Mouse (Mus musculus) MEL (cell line): ENCODE measurements around the gene Ncf1. TPM values are rescaled to one million over a fixed set of nuclear protein-coding genes. Genes with fewer than 3 reads are reported as not detected.

ENCODE experiments used
- DNase-seq: peaks from one replicate; pipeline ENCODE4 v3.0.0; 2011; ENCODE audit warnings: low read depth, low spot score
- H3K27ac ChIP-seq: 2 replicates; pipeline ENCODE4 v1.5.1; 2012; ENCODE audit warnings: low read depth, mild to moderate bottlenecking, control low read depth, low read length, moderate library complexity; ENCODE audit not compliant: control insufficient read depth
- H3K27me3 ChIP-seq, 2 experiments: fragments of 150-350 bp in 1 of 2; sonication (generic) in 1 of 2; 2 replicates each; pipeline ENCODE4 v1.6.1; 2012; ENCODE audit warnings: low read length in 2 of 2, mild to moderate bottlenecking in 2 of 2, improper control_type of control experiment in 1 of 2, moderate library complexity in 1 of 2; ENCODE audit not compliant: insufficient read depth in 2 of 2, control insufficient read depth in 1 of 2
- H3K36me3 ChIP-seq, 2 experiments: 2 replicates each; pipeline ENCODE4 v1.6.1; 2012 to 2014; ENCODE audit warnings: low read length in 2 of 2, improper control_type of control experiment in 1 of 2, inconsistent platforms in 1 of 2, mild to moderate bottlenecking in 1 of 2; ENCODE audit not compliant: insufficient read depth in 2 of 2, control insufficient read depth in 1 of 2
- H3K4me1 ChIP-seq, 2 experiments: fragments of 150-350 bp in 1 of 2; sonication (generic) in 1 of 2; 2 replicates each; pipeline ENCODE4 v1.6.1; 2012; ENCODE audit warnings: low read length in 2 of 2, improper control_type of control experiment in 1 of 2, mild to moderate bottlenecking in 1 of 2; ENCODE audit not compliant: insufficient read depth in 2 of 2, control insufficient read depth in 1 of 2
- H3K4me3 ChIP-seq, 2 experiments: fragments of 150-350 bp in 1 of 2; sonication (generic) in 1 of 2; 2 replicates each; pipeline ENCODE4 v1.5.1; 2012; ENCODE audit warnings: low read depth in 2 of 2, low read length in 2 of 2, mild to moderate bottlenecking in 2 of 2, moderate library complexity in 2 of 2, control low read depth in 1 of 2, improper control_type of control experiment in 1 of 2; ENCODE audit not compliant: control insufficient read depth in 1 of 2, insufficient read depth in 1 of 2
- H3K79me2 ChIP-seq: 2 replicates; pipeline ENCODE4 v1.6.1; 2012; ENCODE audit warnings: mild to moderate bottlenecking, low read length, moderate library complexity; ENCODE audit not compliant: control insufficient read depth, poor library complexity, insufficient read depth
- H3K9ac ChIP-seq: 2 replicates; pipeline ENCODE4 v1.6.1; 2012; ENCODE audit warnings: low read depth, mild to moderate bottlenecking, control low read depth, low read length, moderate library complexity; ENCODE audit not compliant: control insufficient read depth, poor library complexity, severe bottlenecking
- H3K9me3 ChIP-seq: fragments of 150-350 bp; sonication (generic); replicated peaks from 2 replicates; pipeline ENCODE4 v1.6.1; 2012; ENCODE audit warnings: mild to moderate bottlenecking, low read length, improper control_type of control experiment, moderate library complexity; ENCODE audit not compliant: insufficient read depth
- BHLHE40 ChIP-seq: IDR thresholded peaks from 2 replicates; pipeline ENCODE4 v1.6.1; 2012; ENCODE audit warnings: low read depth, mild to moderate bottlenecking, inconsistent platforms, low read length, improper control_type of control experiment, borderline replicate concordance
- CHD2 ChIP-seq: IDR thresholded peaks from 2 replicates; pipeline ENCODE4 v1.6.1; 2011; ENCODE audit warnings: low read length, improper control_type of control experiment
- CTCF ChIP-seq, 3 experiments: IDR thresholded peaks in 2 of 3; conservative IDR thresholded peaks in 1 of 3; 2 replicates each; pipeline ENCODE4 v1.5.1; 2011 to 2012; ENCODE audit warnings: low read length in 3 of 3, low read depth in 2 of 3, mild to moderate bottlenecking in 2 of 3, improper control_type of control experiment in 1 of 3, inconsistent platforms in 1 of 3, mixed read lengths in 1 of 3, moderate library complexity in 1 of 3; ENCODE audit not compliant: control insufficient read depth in 1 of 3, insufficient read depth in 1 of 3, poor library complexity in 1 of 3, severe bottlenecking in 1 of 3
- E2F4 ChIP-seq: IDR thresholded peaks from 2 replicates; pipeline ENCODE4 v1.6.1; 2011; ENCODE audit warnings: low read depth, low read length, improper control_type of control experiment, borderline replicate concordance
- ELF1 ChIP-seq: IDR thresholded peaks from 2 replicates; pipeline ENCODE4 v1.6.1; 2014; ENCODE audit warnings: low read depth, mild to moderate bottlenecking, inconsistent platforms, low read length, improper control_type of control experiment, moderate library complexity
- ETS1 ChIP-seq: IDR thresholded peaks from 2 replicates; pipeline ENCODE4 v1.6.1; 2012; ENCODE audit warnings: low read depth, mild to moderate bottlenecking, inconsistent platforms, low read length, improper control_type of control experiment, moderate library complexity
- JUND ChIP-seq: IDR thresholded peaks from 2 replicates; pipeline ENCODE4 v1.6.1; 2011; ENCODE audit warnings: low read depth, mild to moderate bottlenecking, improper control_type of control experiment, low read length
- MAX ChIP-seq: IDR thresholded peaks from 2 replicates; pipeline ENCODE4 v1.6.1; 2011; ENCODE audit warnings: low read length, improper control_type of control experiment
- MAZ ChIP-seq: IDR thresholded peaks from 2 replicates; pipeline ENCODE4 v1.6.1; 2012; ENCODE audit warnings: low read depth, mild to moderate bottlenecking, inconsistent platforms, low read length, improper control_type of control experiment
- MEF2A ChIP-seq: IDR thresholded peaks from 2 replicates; pipeline ENCODE4 v1.6.1; 2014; ENCODE audit warnings: low read depth, mild to moderate bottlenecking, inconsistent platforms, low read length, improper control_type of control experiment; ENCODE audit not compliant: poor library complexity, insufficient replicate concordance, severe bottlenecking; ENCODE audit errors: extremely low read depth
- MXI1 ChIP-seq: IDR thresholded peaks from 2 replicates; pipeline ENCODE4 v1.6.1; 2011; ENCODE audit warnings: mild to moderate bottlenecking, low read depth, low read length, improper control_type of control experiment
- MYC ChIP-seq: IDR thresholded peaks from 2 replicates; pipeline ENCODE4 v1.6.1; 2011; ENCODE audit warnings: low read depth, mild to moderate bottlenecking, low read length, improper control_type of control experiment, moderate library complexity
- NELFE ChIP-seq: IDR thresholded peaks from 2 replicates; pipeline ENCODE4 v1.6.1; 2011; ENCODE audit warnings: low read depth, low read length, improper control_type of control experiment
- POLR2A ChIP-seq, 2 experiments: IDR thresholded peaks; 2 replicates each; pipeline ENCODE4 v1.6.1; 2011 to 2012; ENCODE audit warnings: low read length in 2 of 2, mild to moderate bottlenecking in 2 of 2, control low read depth in 1 of 2, improper control_type of control experiment in 1 of 2, low read depth in 1 of 2, moderate library complexity in 1 of 2; ENCODE audit not compliant: control insufficient read depth in 1 of 2, insufficient read depth in 1 of 2, poor library complexity in 1 of 2
- POLR2AphosphoS2 ChIP-seq: IDR thresholded peaks from 2 replicates; pipeline ENCODE4 v1.6.1; 2011; ENCODE audit warnings: low read length, improper control_type of control experiment
- RCOR1 ChIP-seq: IDR thresholded peaks from 2 replicates; pipeline ENCODE4 v1.6.1; 2012; ENCODE audit warnings: low read depth, mild to moderate bottlenecking, inconsistent platforms, low read length, improper control_type of control experiment
- SIN3A ChIP-seq: IDR thresholded peaks from 2 replicates; pipeline ENCODE4 v1.6.1; 2012; ENCODE audit warnings: low read length, improper control_type of control experiment, inconsistent platforms
- SMC3 ChIP-seq: IDR thresholded peaks from 2 replicates; pipeline ENCODE4 v1.6.1; 2011; ENCODE audit warnings: low read depth, low read length, improper control_type of control experiment
- TBP ChIP-seq: IDR thresholded peaks from 2 replicates; pipeline ENCODE4 v1.8.0; 2011; ENCODE audit warnings: low read depth, low read length, improper control_type of control experiment
- TCF12 ChIP-seq: IDR thresholded peaks from 2 replicates; pipeline ENCODE4 v1.6.1; 2014; ENCODE audit warnings: low read depth, mild to moderate bottlenecking, inconsistent platforms, low read length, improper control_type of control experiment, moderate library complexity
- ZC3H11A ChIP-seq: IDR thresholded peaks from 2 replicates; pipeline ENCODE4 v1.6.1; 2012; ENCODE audit warnings: low read depth, mild to moderate bottlenecking, inconsistent platforms, low read length, improper control_type of control experiment
- ZKSCAN1 ChIP-seq: IDR thresholded peaks from 2 replicates; pipeline ENCODE4 v1.6.1; 2012; ENCODE audit warnings: low read depth, mild to moderate bottlenecking, inconsistent platforms, low read length, improper control_type of control experiment, moderate library complexity
- ZNF384 ChIP-seq: IDR thresholded peaks from 2 replicates; pipeline ENCODE4 v1.6.1; 2012; ENCODE audit warnings: low read depth, mild to moderate bottlenecking, inconsistent platforms, low read length, improper control_type of control experiment
- polyA plus RNA-seq, 2 experiments: library from polyadenylated mRNA; stranded (reverse) in 1 of 2; unstranded in 1 of 2; fragments of >175 nt in 1 of 2; fragments of >200 nt in 1 of 2; gene quantifications; 2 replicates each; pipeline versions ENCODE4 v1.2.1 to v1.2.4; 2012; ENCODE audit warnings: low replicate concordance in 2 of 2, low read depth in 1 of 2; ENCODE audit not compliant: insufficient read length in 2 of 2, insufficient read depth in 1 of 2, missing spikeins in 1 of 2
- total RNA-seq: library from RNA; depleted of rRNA; stranded (reverse); fragments of 300-350 nt; gene quantifications from 2 replicates; pipeline ENCODE4 v1.2.3, GENCODE M21; 2012

Gene Ncf1
- total and polyA plus RNA-seq, 3 experiments, result 0.58 to 3.3 TPM; not detected in 1

GRCm38 (mm10) chr5:134237508-134237907, 8.1 kb upstream of the Ncf1 start:
- H3K27ac ChIP-seq, result no peak overlapping the region
- no peaks in the 10 kb centered on the region for H3K9me3 ChIP-seq
- H3K36me3 ChIP-seq, result peaks cover under 1 to 4% of the 10 kb centered on the region in 2 experiments; a peak in 3 of 4 replicates
- TF ChIP-seq MYC (no peak), ZKSCAN1 (no peak), MAX (no peak), ZNF384 (no peak), POLR2A (IDR thresholded peaks at IDR 0.05; ENCODE audit: control insufficient read depth in 1 of 2, insufficient read depth in 1 of 2, low read depth in 1 of 2, low read length in 2 of 2, poor library complexity in 1 of 2) (no peak), RCOR1 (no peak), MEF2A (no peak), MAZ (no peak), ETS1 (no peak), POLR2AphosphoS2 (no peak), E2F4 (no peak), CTCF (IDR thresholded peaks at IDR 0.05 in 2 of 3, conservative IDR thresholded peaks at IDR 0.05 in 1 of 3; ENCODE audit: control insufficient read depth in 1 of 3, insufficient read depth in 1 of 3, low read depth in 2 of 3, low read length in 3 of 3, poor library complexity in 1 of 3, severe bottlenecking in 1 of 3) (no peak), CHD2 (no peak), ZC3H11A (no peak), ELF1 (no peak), NELFE (no peak), SMC3 (no peak)
- 0 out of 4 replicates have a peak, but pooled peaks cover 0 to under 1% of the 10 kb centered on the region in 2 experiments for H3K4me1 ChIP-seq
- no peak overlapping the region for H3K9ac ChIP-seq
- no peak overlapping the region for H3K4me3 ChIP-seq
- H3K79me2 ChIP-seq, result no peaks in the 10 kb centered on the region
- no peak for DNase-seq
- no peaks in the 10 kb centered on the region for H3K27me3 ChIP-seq

- Histone ChIP-seq H3K9me3 (no peaks in the 10 kb centered on the region), H3K36me3 (peaks cover 2 to 4% of the 10 kb centered on the region in 2 experiments; a peak in 3 of 4 replicates), H3K4me3 (no peak overlapping the region), H3K27ac (no peak overlapping the region), H3K4me1 (peaks cover 2 to 8% of the 10 kb centered on the region in 2 experiments; a peak in 1 of 4 replicates), H3K27me3 (no peaks in the 10 kb centered on the region), H3K9ac (no peak overlapping the region), H3K79me2 (no peaks in the 10 kb centered on the region)
- no peak for TF ChIP-seq ETS1
- no peak for TF ChIP-seq TBP
- no peak for TF ChIP-seq CHD2
- no peak for TF ChIP-seq JUND
- TF ChIP-seq ZC3H11A, result no peak
- no peak for TF ChIP-seq NELFE
- no peak for TF ChIP-seq TCF12
- no peak for TF ChIP-seq SIN3A
- TF ChIP-seq ZKSCAN1, result no peak
- TF ChIP-seq MYC, result no peak
- no peak for TF ChIP-seq BHLHE40
- TF ChIP-seq CTCF (IDR thresholded peaks at IDR 0.05 in 2 of 3, conservative IDR thresholded peaks at IDR 0.05 in 1 of 3; ENCODE audit: control insufficient read depth in 1 of 3, insufficient read depth in 1 of 3, low read depth in 2 of 3, low read length in 3 of 3, poor library complexity in 1 of 3, severe bottlenecking in 1 of 3), result no peak
- no peak for TF ChIP-seq MAX
- TF ChIP-seq MXI1, result no peak
- TF ChIP-seq SMC3, result no peak
- peak; percentile 36 for DNase-seq
These were observed 7.4 kb upstream of the Ncf1 start for GRCm38 (mm10) chr5:134236796-134237195.
